Mouse (Mus musculus) MEL (cell line): ENCODE results near the gene Tpmt. TPM values are rescaled to one million over a fixed set of nuclear protein-coding genes. Genes with fewer than 3 reads are reported as not detected.

Experiments
- DNase-seq: peaks from one replicate; pipeline ENCODE4 v3.0.0; 2011; ENCODE audit warnings: low read depth, low spot score
- H3K27ac ChIP-seq: 2 replicates; pipeline ENCODE4 v1.5.1; 2012; ENCODE audit warnings: low read depth, mild to moderate bottlenecking, control low read depth, low read length, moderate library complexity; ENCODE audit not compliant: control insufficient read depth
- H3K27me3 ChIP-seq, 2 experiments: fragments of 150-350 bp in 1 of 2; sonication (generic) in 1 of 2; 2 replicates each; pipeline ENCODE4 v1.6.1; 2012; ENCODE audit warnings: low read length in 2 of 2, mild to moderate bottlenecking in 2 of 2, improper control_type of control experiment in 1 of 2, moderate library complexity in 1 of 2; ENCODE audit not compliant: insufficient read depth in 2 of 2, control insufficient read depth in 1 of 2
- H3K36me3 ChIP-seq, 2 experiments: 2 replicates each; pipeline ENCODE4 v1.6.1; 2012 to 2014; ENCODE audit warnings: low read length in 2 of 2, improper control_type of control experiment in 1 of 2, inconsistent platforms in 1 of 2, mild to moderate bottlenecking in 1 of 2; ENCODE audit not compliant: insufficient read depth in 2 of 2, control insufficient read depth in 1 of 2
- H3K4me1 ChIP-seq, 2 experiments: fragments of 150-350 bp in 1 of 2; sonication (generic) in 1 of 2; 2 replicates each; pipeline ENCODE4 v1.6.1; 2012; ENCODE audit warnings: low read length in 2 of 2, improper control_type of control experiment in 1 of 2, mild to moderate bottlenecking in 1 of 2; ENCODE audit not compliant: insufficient read depth in 2 of 2, control insufficient read depth in 1 of 2
- H3K4me3 ChIP-seq, 2 experiments: fragments of 150-350 bp in 1 of 2; sonication (generic) in 1 of 2; 2 replicates each; pipeline ENCODE4 v1.5.1; 2012; ENCODE audit warnings: low read depth in 2 of 2, low read length in 2 of 2, mild to moderate bottlenecking in 2 of 2, moderate library complexity in 2 of 2, control low read depth in 1 of 2, improper control_type of control experiment in 1 of 2; ENCODE audit not compliant: control insufficient read depth in 1 of 2, insufficient read depth in 1 of 2
- H3K79me2 ChIP-seq: 2 replicates; pipeline ENCODE4 v1.6.1; 2012; ENCODE audit warnings: mild to moderate bottlenecking, low read length, moderate library complexity; ENCODE audit not compliant: control insufficient read depth, poor library complexity, insufficient read depth
- H3K9ac ChIP-seq: 2 replicates; pipeline ENCODE4 v1.6.1; 2012; ENCODE audit warnings: low read depth, mild to moderate bottlenecking, control low read depth, low read length, moderate library complexity; ENCODE audit not compliant: control insufficient read depth, poor library complexity, severe bottlenecking
- H3K9me3 ChIP-seq: fragments of 150-350 bp; sonication (generic); replicated peaks from 2 replicates; pipeline ENCODE4 v1.6.1; 2012; ENCODE audit warnings: mild to moderate bottlenecking, low read length, improper control_type of control experiment, moderate library complexity; ENCODE audit not compliant: insufficient read depth
- BHLHE40 ChIP-seq: IDR thresholded peaks from 2 replicates; pipeline ENCODE4 v1.6.1; 2012; ENCODE audit warnings: low read depth, mild to moderate bottlenecking, inconsistent platforms, low read length, improper control_type of control experiment, borderline replicate concordance
- CHD1 ChIP-seq: IDR thresholded peaks from 2 replicates; pipeline ENCODE4 v1.6.1; 2012; ENCODE audit warnings: low read depth, mild to moderate bottlenecking, inconsistent platforms, low read length, improper control_type of control experiment
- CHD2 ChIP-seq: IDR thresholded peaks from 2 replicates; pipeline ENCODE4 v1.6.1; 2011; ENCODE audit warnings: low read length, improper control_type of control experiment
- CTCF ChIP-seq, 3 experiments: IDR thresholded peaks in 2 of 3; conservative IDR thresholded peaks in 1 of 3; 2 replicates each; pipeline ENCODE4 v1.5.1; 2011 to 2012; ENCODE audit warnings: low read length in 3 of 3, low read depth in 2 of 3, mild to moderate bottlenecking in 2 of 3, improper control_type of control experiment in 1 of 3, inconsistent platforms in 1 of 3, mixed read lengths in 1 of 3, moderate library complexity in 1 of 3; ENCODE audit not compliant: control insufficient read depth in 1 of 3, insufficient read depth in 1 of 3, poor library complexity in 1 of 3, severe bottlenecking in 1 of 3
- ELF1 ChIP-seq: IDR thresholded peaks from 2 replicates; pipeline ENCODE4 v1.6.1; 2014; ENCODE audit warnings: low read depth, mild to moderate bottlenecking, inconsistent platforms, low read length, improper control_type of control experiment, moderate library complexity
- EP300 ChIP-seq, 2 experiments: IDR thresholded peaks; 2 replicates each; pipeline ENCODE4 v1.6.1; 2011; ENCODE audit warnings: improper control_type of control experiment in 2 of 2, low read length in 2 of 2, low read depth in 1 of 2, mild to moderate bottlenecking in 1 of 2
- HCFC1 ChIP-seq: IDR thresholded peaks from 2 replicates; pipeline ENCODE4 v1.6.1; 2012; ENCODE audit warnings: low read depth, mild to moderate bottlenecking, inconsistent platforms, low read length, improper control_type of control experiment, moderate library complexity
- JUND ChIP-seq: IDR thresholded peaks from 2 replicates; pipeline ENCODE4 v1.6.1; 2011; ENCODE audit warnings: low read depth, mild to moderate bottlenecking, improper control_type of control experiment, low read length
- KAT2A ChIP-seq: conservative IDR thresholded peaks from 2 replicates; pipeline ENCODE4 v1.6.1; 2012; ENCODE audit warnings: low read depth, low read length, improper control_type of control experiment, inconsistent platforms
- MAZ ChIP-seq: IDR thresholded peaks from 2 replicates; pipeline ENCODE4 v1.6.1; 2012; ENCODE audit warnings: low read depth, mild to moderate bottlenecking, inconsistent platforms, low read length, improper control_type of control experiment
- MXI1 ChIP-seq: IDR thresholded peaks from 2 replicates; pipeline ENCODE4 v1.6.1; 2011; ENCODE audit warnings: mild to moderate bottlenecking, low read depth, low read length, improper control_type of control experiment
- MYB ChIP-seq: IDR thresholded peaks from 2 replicates; pipeline ENCODE4 v1.6.1; 2011; ENCODE audit warnings: mild to moderate bottlenecking, low read depth, low read length, improper control_type of control experiment
- POLR2AphosphoS5 ChIP-seq: IDR thresholded peaks from 2 replicates; pipeline ENCODE4 v1.6.1; 2012; ENCODE audit warnings: low read depth, borderline replicate concordance, mild to moderate bottlenecking, inconsistent platforms, low read length, moderate library complexity, mixed read lengths
- RAD21 ChIP-seq: IDR thresholded peaks from 2 replicates; pipeline ENCODE4 v1.6.1; 2011; ENCODE audit warnings: mild to moderate bottlenecking, low read depth, low read length, improper control_type of control experiment
- RCOR1 ChIP-seq: IDR thresholded peaks from 2 replicates; pipeline ENCODE4 v1.6.1; 2012; ENCODE audit warnings: low read depth, mild to moderate bottlenecking, inconsistent platforms, low read length, improper control_type of control experiment
- SIN3A ChIP-seq: IDR thresholded peaks from 2 replicates; pipeline ENCODE4 v1.6.1; 2012; ENCODE audit warnings: low read length, improper control_type of control experiment, inconsistent platforms
- SMC3 ChIP-seq: IDR thresholded peaks from 2 replicates; pipeline ENCODE4 v1.6.1; 2011; ENCODE audit warnings: low read depth, low read length, improper control_type of control experiment
- TAL1 ChIP-seq: IDR thresholded peaks from 2 replicates; pipeline ENCODE4 v1.6.1; 2012; ENCODE audit warnings: mild to moderate bottlenecking, inconsistent platforms, low read length, moderate library complexity, mixed read lengths
- TBP ChIP-seq: IDR thresholded peaks from 2 replicates; pipeline ENCODE4 v1.8.0; 2011; ENCODE audit warnings: low read depth, low read length, improper control_type of control experiment
- TCF12 ChIP-seq: IDR thresholded peaks from 2 replicates; pipeline ENCODE4 v1.6.1; 2014; ENCODE audit warnings: low read depth, mild to moderate bottlenecking, inconsistent platforms, low read length, improper control_type of control experiment, moderate library complexity
- ZC3H11A ChIP-seq: IDR thresholded peaks from 2 replicates; pipeline ENCODE4 v1.6.1; 2012; ENCODE audit warnings: low read depth, mild to moderate bottlenecking, inconsistent platforms, low read length, improper control_type of control experiment
- ZKSCAN1 ChIP-seq: IDR thresholded peaks from 2 replicates; pipeline ENCODE4 v1.6.1; 2012; ENCODE audit warnings: low read depth, mild to moderate bottlenecking, inconsistent platforms, low read length, improper control_type of control experiment, moderate library complexity
- ZMIZ1 ChIP-seq: IDR thresholded peaks from 2 replicates; pipeline ENCODE4 v1.6.1; 2012; ENCODE audit warnings: low read depth, mild to moderate bottlenecking, inconsistent platforms, low read length, improper control_type of control experiment, moderate library complexity
- ZNF384 ChIP-seq: IDR thresholded peaks from 2 replicates; pipeline ENCODE4 v1.6.1; 2012; ENCODE audit warnings: low read depth, mild to moderate bottlenecking, inconsistent platforms, low read length, improper control_type of control experiment
- polyA plus RNA-seq, 2 experiments: library from polyadenylated mRNA; stranded (reverse) in 1 of 2; unstranded in 1 of 2; fragments of >175 nt in 1 of 2; fragments of >200 nt in 1 of 2; gene quantifications; 2 replicates each; pipeline versions ENCODE4 v1.2.1 to v1.2.4; 2012; ENCODE audit warnings: low replicate concordance in 2 of 2, low read depth in 1 of 2; ENCODE audit not compliant: insufficient read length in 2 of 2, insufficient read depth in 1 of 2, missing spikeins in 1 of 2
- total RNA-seq: library from RNA; depleted of rRNA; stranded (reverse); fragments of 300-350 nt; gene quantifications from 2 replicates; pipeline ENCODE4 v1.2.3, GENCODE M21; 2012

Gene Tpmt
- total and polyA plus RNA-seq, 3 experiments: 2.5 to 3.9 TPM; not detected in 1

DNA sequence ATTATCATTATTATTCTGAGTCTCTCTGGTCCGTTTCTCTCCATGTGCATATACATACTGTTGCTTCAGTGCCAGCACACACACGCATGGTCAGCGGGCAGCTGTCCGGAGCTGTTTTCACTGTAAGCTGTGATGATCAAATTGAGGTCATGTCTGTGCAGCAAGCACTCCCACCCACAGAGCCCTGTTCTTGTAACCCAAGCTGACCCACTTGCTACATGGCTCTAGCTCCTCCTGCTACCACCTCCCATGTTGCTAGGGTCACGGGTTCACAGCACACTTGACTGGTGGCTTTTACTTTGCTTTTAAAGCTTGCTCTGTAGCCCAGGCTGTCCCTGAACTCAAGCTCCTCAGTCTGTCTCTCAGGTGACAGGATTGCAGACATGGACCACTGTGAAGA, 27.9 kb upstream of the Tpmt start:
- TF ChIP-seq ZKSCAN1: no peak
- TF ChIP-seq TBP: no peak
- no peak for TF ChIP-seq ELF1
- no peak for TF ChIP-seq TCF12
- TF ChIP-seq KAT2A: no peak
- no peak for TF ChIP-seq SMC3
- TF ChIP-seq HCFC1: no peak
- TF ChIP-seq ZC3H11A: no peak
- TF ChIP-seq CHD2: no peak
- no peak for TF ChIP-seq RCOR1
- no peak for TF ChIP-seq ZMIZ1
- TF ChIP-seq BHLHE40: no peak
- no peak for TF ChIP-seq POLR2AphosphoS5
- no peak for TF ChIP-seq CHD1
- no peak for TF ChIP-seq SIN3A
- no peak for TF ChIP-seq MAZ
- no peak for TF ChIP-seq TAL1
- no peaks in the 10 kb centered on the region for H3K79me2 ChIP-seq
- no peaks in the 10 kb centered on the region for H3K27me3 ChIP-seq
- H3K9me3 ChIP-seq: no peaks in the 10 kb centered on the region
- no peaks in the 10 kb centered on the region for H3K4me1 ChIP-seq
- H3K4me3 ChIP-seq: no peak overlapping the region
- no peak overlapping the region for H3K9ac ChIP-seq
- H3K27ac ChIP-seq: no peak overlapping the region
- H3K36me3 ChIP-seq: no peaks in the 10 kb centered on the region
- no peak for DNase-seq

DNA sequence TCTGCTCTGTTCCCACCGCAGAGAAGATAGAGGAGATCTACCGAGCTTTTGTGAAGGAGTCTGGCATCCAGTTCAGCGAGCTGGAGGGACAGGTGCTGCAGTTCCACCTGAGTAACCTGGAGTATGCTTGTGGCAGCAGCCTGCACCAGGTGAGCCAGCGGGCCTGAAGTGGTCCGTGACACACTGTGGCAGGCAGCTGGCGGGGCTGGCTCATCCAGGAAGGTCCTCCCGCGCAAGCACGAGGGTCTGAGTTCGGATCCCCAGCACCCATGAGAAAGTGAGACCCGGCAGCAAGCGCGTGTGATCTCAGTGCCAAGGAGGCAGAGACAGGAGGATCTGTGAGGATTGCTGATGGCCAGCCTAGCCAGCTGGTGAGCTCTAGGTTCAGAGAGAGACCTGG, 27.3 kb upstream of the Tpmt start:
- no peaks in the 10 kb centered on the region for H3K36me3 ChIP-seq

More for the DNA sequence above, 27.3 kb upstream of the Tpmt start:
- DNase-seq: no peak
- Histone ChIP-seq H3K4me1 (no peaks in the 10 kb centered on the region), H3K9ac (no peak overlapping the region), H3K27me3 (no peaks in the 10 kb centered on the region), H3K27ac (no peak overlapping the region), H3K79me2 (no peaks in the 10 kb centered on the region), H3K4me3 (no peak overlapping the region), H3K9me3 (no peaks in the 10 kb centered on the region)
- no peak for TF ChIP-seq JUND
- TF ChIP-seq RCOR1: no peak
- TF ChIP-seq POLR2AphosphoS5: no peak
- TF ChIP-seq MYB: no peak
- no peak for TF ChIP-seq HCFC1
- no peak for TF ChIP-seq MXI1
- no peak for TF ChIP-seq ZC3H11A
- no peak for TF ChIP-seq KAT2A
- TF ChIP-seq ZNF384: no peak
- TF ChIP-seq TAL1: no peak
- no peak for TF ChIP-seq ZMIZ1
- no peak for TF ChIP-seq EP300 (IDR thresholded peaks at IDR 0.05; ENCODE audit: low read depth in 1 of 2, low read length in 2 of 2)
- no peak for TF ChIP-seq SIN3A
- TF ChIP-seq CTCF (IDR thresholded peaks at IDR 0.05 in 2 of 3, conservative IDR thresholded peaks at IDR 0.05 in 1 of 3; ENCODE audit: control insufficient read depth in 1 of 3, insufficient read depth in 1 of 3, low read depth in 2 of 3, low read length in 3 of 3, poor library complexity in 1 of 3, severe bottlenecking in 1 of 3): no peak
- TF ChIP-seq RAD21: no peak
